Mouse (Mus musculus) midbrain, embryonic 11.5 days (tissue): ENCODE data around the gene Prn. TPM values are rescaled to one million over a fixed set of nuclear protein-coding genes. Genes with fewer than 3 reads are reported as not detected.

Experiments
- ATAC-seq: fragments of 200-750 bp; cut with Nextera tagmentation; 2 replicates; pipeline ENCODE4 v1.8.0; 2017; ENCODE audit warnings: moderate TSS enrichment, moderate library complexity; ENCODE audit not compliant: low FRiP score
- DNase-seq: peaks from one replicate; pipeline ENCODE4 v3.0.0; 2015; ENCODE audit warnings: low spot score; ENCODE audit errors: missing footprints
- H3K27ac ChIP-seq: fragments of 300-500 bp; sonication (generic); 2 replicates; pipeline ENCODE4 v1.5.1; 2014; ENCODE audit warnings: low read depth, low read length
- H3K27me3 ChIP-seq: fragments of 300-500 bp; sonication (generic); 2 replicates; pipeline ENCODE4 v1.6.1; 2014; ENCODE audit warnings: mild to moderate bottlenecking, low read length, moderate library complexity, mixed read lengths; ENCODE audit not compliant: control insufficient read depth, insufficient read depth
- H3K36me3 ChIP-seq: fragments of 300-500 bp; sonication (generic); 2 replicates; pipeline ENCODE4 v1.6.1; 2014; ENCODE audit warnings: mild to moderate bottlenecking, low read length, moderate library complexity, mixed read lengths; ENCODE audit not compliant: control insufficient read depth, insufficient read depth
- H3K4me1 ChIP-seq: fragments of 300-500 bp; sonication (generic); 2 replicates; pipeline ENCODE4 v1.6.1; 2014; ENCODE audit warnings: low read length; ENCODE audit not compliant: control insufficient read depth, insufficient read depth
- H3K4me2 ChIP-seq: fragments of 300-500 bp; sonication (generic); 2 replicates; pipeline ENCODE4 v1.6.1; 2014; ENCODE audit warnings: mild to moderate bottlenecking, moderate library complexity
- H3K4me3 ChIP-seq: fragments of 300-500 bp; sonication (generic); 2 replicates; pipeline ENCODE4 v1.5.1; 2014; ENCODE audit warnings: low read depth, low read length
- H3K9ac ChIP-seq: fragments of 300-500 bp; sonication (generic); 2 replicates; pipeline ENCODE4 v1.6.1; 2014; ENCODE audit warnings: low read length
- H3K9me3 ChIP-seq: fragments of 300-500 bp; sonication (generic); 2 replicates; pipeline ENCODE4 v1.6.1; 2016; ENCODE audit warnings: low read length; ENCODE audit not compliant: control insufficient read depth
- WGBS: fragments of 180-500 bp; shearing (Covaris S2); extraction: QIAGEN DNeasy Blood & Tissue Kit; methylation state at CpG from one replicate; pipeline ENCODE4 v1.1.7; 2014; 5-methylcytosine and 5-hydroxymethylcytosine counted together
- polyA plus RNA-seq: library from polyadenylated mRNA; unstranded; fragments of >200 nt; fragmentation: Nextera tagmentation; extraction: Ambion mirVana; gene quantifications from 2 replicates; pipeline ENCODE4 v1.2.1, GENCODE M21; 2014

The Prn gene
- polyA plus RNA-seq, 1 experiment from 2014 or later = not detected

GRCm38 (mm10) chr2:131949767-131950597, 40.2 kb downstream of the Prn start:
- ATAC-seq (peak; percentile 41; the same call in 1 of the 2 replicates), DNase-seq (peak; percentile 93)
- 47% methylated on average over 9 of the region's 9 CpGs for WGBS
- Histone ChIP-seq H3K9ac (no peak overlapping the region), H3K36me3 (no peaks in the 10 kb centered on the region), H3K4me3 (no peak overlapping the region), H3K4me1 (peaks cover 5% of the 10 kb centered on the region; the same call in 1 of the 2 replicates), H3K9me3 (no peaks in the 10 kb centered on the region), H3K27me3 (peaks cover 16% of the 10 kb centered on the region), H3K4me2 (no peak overlapping the region), H3K27ac (no peak overlapping the region)

GRCm38 (mm10) chr2:131950598-131951095, 40.9 kb downstream of the Prn start, which contains the start of gene Prnd:
Prnd (plus strand) TSS chr2:131950861.
- DNase-seq (peak; percentile 82), ATAC-seq (no peak)
- Histone ChIP-seq H3K4me1 (peaks cover 5% of the 10 kb centered on the region; the same call in 1 of the 2 replicates), H3K9me3 (no peaks in the 10 kb centered on the region), H3K36me3 (no peaks in the 10 kb centered on the region), H3K27me3 (peaks cover 16% of the 10 kb centered on the region), H3K4me3 (no peak within 1 kb of the TSS), H3K27ac (no peak within 1 kb of the TSS), H3K4me2 (no peak within 1 kb of the TSS), H3K9ac (no peak within 1 kb of the TSS)
- WGBS = 13% methylated on average over 11 of the region's 11 CpGs

DNA sequence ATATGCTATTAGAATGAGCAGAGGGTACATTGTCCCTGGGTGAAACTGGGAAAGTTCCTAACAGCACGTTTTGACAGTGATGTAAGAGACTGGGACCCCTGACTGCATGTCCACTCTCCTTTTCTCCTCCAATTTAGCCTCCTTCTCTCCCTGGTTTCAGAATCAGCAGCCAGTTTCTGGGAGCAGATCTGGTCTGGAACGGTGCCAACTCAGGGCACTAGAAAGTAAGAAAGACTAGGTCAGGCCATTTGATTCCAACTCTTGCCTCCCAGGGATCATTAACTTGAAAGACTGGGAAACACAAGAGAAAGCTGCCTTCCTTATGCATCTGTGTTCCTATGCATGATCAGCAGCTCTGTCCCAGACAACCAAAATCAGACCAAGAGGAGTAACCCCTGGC, 42.7 kb downstream of the Prn start:
- Histone ChIP-seq H3K9ac (no peak overlapping the region), H3K27ac (no peak overlapping the region), H3K4me2 (no peak overlapping the region), H3K4me3 (no peak overlapping the region), H3K9me3 (no peaks in the 10 kb centered on the region), H3K36me3 (no peaks in the 10 kb centered on the region), H3K27me3 (peaks cover 16% of the 10 kb centered on the region), H3K4me1 (peaks cover 5% of the 10 kb centered on the region; the same call in 1 of the 2 replicates)
- WGBS = 64% methylated on average over 2 of the region's 2 CpGs
- DNase-seq = peak; percentile 72
- ATAC-seq = no peak

DNA sequence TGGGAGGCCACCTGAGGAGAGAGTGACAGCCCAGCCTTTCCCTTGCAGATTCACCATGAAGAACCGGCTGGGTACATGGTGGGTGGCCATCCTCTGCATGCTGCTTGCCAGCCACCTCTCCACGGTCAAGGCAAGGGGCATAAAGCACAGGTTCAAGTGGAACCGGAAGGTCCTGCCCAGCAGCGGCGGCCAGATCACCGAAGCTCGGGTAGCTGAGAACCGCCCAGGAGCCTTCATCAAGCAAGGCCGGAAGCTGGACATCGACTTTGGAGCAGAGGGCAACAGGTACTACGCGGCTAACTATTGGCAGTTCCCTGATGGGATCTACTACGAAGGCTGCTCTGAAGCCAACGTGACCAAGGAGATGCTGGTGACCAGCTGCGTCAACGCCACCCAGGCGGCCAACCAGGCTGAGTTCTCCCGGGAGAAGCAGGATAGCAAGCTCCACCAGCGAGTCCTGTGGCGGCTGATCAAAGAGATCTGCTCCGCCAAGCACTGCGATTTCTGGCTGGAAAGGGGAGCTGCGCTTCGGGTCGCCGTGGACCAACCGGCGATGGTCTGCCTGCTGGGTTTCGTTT, 43.3 kb downstream of the Prn start:
- peak overlapping the region; percentile 22 for H3K4me2 ChIP-seq
- 20% methylated on average over 29 of the region's 29 CpGs for WGBS
- H3K36me3 ChIP-seq = no peaks in the 10 kb centered on the region
- H3K27me3 ChIP-seq = peaks cover 16% of the 10 kb centered on the region
- peaks cover 5% of the 10 kb centered on the region; the same call in 1 of the 2 replicates for H3K4me1 ChIP-seq
- no peaks in the 10 kb centered on the region for H3K9me3 ChIP-seq
- ATAC-seq = no peak
- no peak overlapping the region for H3K4me3 ChIP-seq
- no peak overlapping the region for H3K27ac ChIP-seq
- H3K9ac ChIP-seq = no peak overlapping the region
- DNase-seq = peak; percentile 85

- Histone ChIP-seq H3K4me1 (peaks cover 5% of the 10 kb centered on the region; the same call in 1 of the 2 replicates), H3K4me2 (no peak overlapping the region), H3K36me3 (no peaks in the 10 kb centered on the region), H3K27me3 (peaks cover 16% of the 10 kb centered on the region), H3K9me3 (no peaks in the 10 kb centered on the region), H3K9ac (no peak overlapping the region), H3K27ac (no peak overlapping the region), H3K4me3 (no peak overlapping the region)
- ATAC-seq (no peak), DNase-seq (peak; percentile 73)
- WGBS = 90% methylated on average over 4 of the region's 4 CpGs
Measured at GRCm38 (mm10) chr2:131953711-131954110, 44.0 kb downstream of the Prn start.

GRCm38 (mm10) chr2:131954835-131955234, 45.1 kb downstream of the Prn start:
- WGBS = 64% methylated on average over 9 of the region's 9 CpGs
- H3K36me3 ChIP-seq = no peaks in the 10 kb centered on the region
- ATAC-seq = peak; percentile 38; the same call in 1 of the 2 replicates
- H3K27ac ChIP-seq = no peak overlapping the region
- no peak overlapping the region for H3K9ac ChIP-seq
- H3K4me3 ChIP-seq = peak overlapping the region; percentile 29
- H3K4me1 ChIP-seq = peaks cover 5% of the 10 kb centered on the region; the same call in 1 of the 2 replicates
- DNase-seq = no peak
- no peaks in the 10 kb centered on the region for H3K9me3 ChIP-seq
- peaks cover 16% of the 10 kb centered on the region for H3K27me3 ChIP-seq
- H3K4me2 ChIP-seq = peak overlapping the region; percentile 50

GRCm38 (mm10) chr2:131955264-131955663, 45.5 kb downstream of the Prn start:
- Histone ChIP-seq H3K9me3 (no peaks in the 10 kb centered on the region), H3K4me3 (peak overlapping the region; percentile 29), H3K4me1 (peaks cover 5% of the 10 kb centered on the region; the same call in 1 of the 2 replicates), H3K36me3 (no peaks in the 10 kb centered on the region), H3K9ac (no peak overlapping the region), H3K27me3 (peaks cover 16% of the 10 kb centered on the region), H3K27ac (no peak overlapping the region), H3K4me2 (peak overlapping the region; percentile 50)
- ATAC-seq (peak; percentile 66; the same call in 1 of the 2 replicates), DNase-seq (peak; percentile 90)
- 4% methylated on average over 17 of the region's 17 CpGs for WGBS

DNA sequence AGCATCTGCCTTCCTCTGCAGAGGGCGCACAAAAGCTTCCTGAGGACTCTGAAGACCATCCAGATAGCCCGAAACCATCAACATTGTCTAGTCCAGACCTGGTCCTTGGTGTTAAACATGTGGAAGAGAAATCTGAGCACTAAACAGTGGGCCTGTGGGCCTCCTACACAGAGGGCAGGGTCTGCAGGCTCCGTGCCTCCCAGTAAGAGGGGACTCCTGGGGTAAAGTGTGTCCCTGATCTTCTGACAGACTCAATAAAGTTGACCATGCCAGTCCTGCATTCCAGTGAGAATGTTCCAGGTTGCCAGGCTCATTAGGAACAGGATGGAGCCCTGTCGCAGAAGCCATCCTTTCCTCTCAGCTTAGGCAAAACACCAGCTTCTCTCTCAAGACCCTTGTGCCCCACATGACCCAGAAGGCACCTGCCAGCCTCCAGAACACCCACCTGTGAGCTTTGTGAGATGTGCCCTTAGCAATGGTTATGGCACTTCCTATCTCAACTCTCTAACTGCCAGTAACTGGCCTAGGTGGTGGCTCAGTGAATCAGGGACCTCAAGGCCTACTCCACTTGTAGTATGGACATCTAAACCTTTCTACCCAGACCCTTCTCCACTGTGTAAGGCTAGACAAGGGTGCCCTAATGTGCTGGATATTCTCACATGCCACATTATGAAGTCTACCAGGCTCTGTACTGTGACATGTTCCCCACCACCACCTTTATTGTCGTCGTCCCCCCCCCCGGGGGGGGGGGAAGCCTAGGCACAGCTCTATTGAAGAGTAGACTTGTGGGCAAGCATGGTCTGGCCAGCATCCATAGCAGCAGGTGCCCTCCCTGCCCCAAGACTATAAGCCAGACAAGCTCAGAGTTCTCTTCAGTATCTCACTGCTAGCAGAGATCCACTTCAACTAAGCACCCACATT, 46.8 kb downstream of the Prn start:
- ATAC-seq = no peak
- DNase-seq = peak; percentile 56
- Histone ChIP-seq H3K36me3 (no peaks in the 10 kb centered on the region), H3K4me2 (no peak overlapping the region), H3K4me1 (peaks cover 5% of the 10 kb centered on the region; the same call in 1 of the 2 replicates), H3K27ac (no peak overlapping the region), H3K27me3 (peaks cover 16% of the 10 kb centered on the region), H3K4me3 (no peak overlapping the region), H3K9ac (no peak overlapping the region), H3K9me3 (no peaks in the 10 kb centered on the region)
- WGBS = 82% methylated on average over 7 of the region's 7 CpGs
